Mouse (Mus musculus): ENCODE results near the gene Pars2. TPM values are rescaled to one million over a fixed set of nuclear protein-coding genes. Genes with fewer than 3 reads are reported as not detected.
A peak's percentile ranks its signal among the peaks of the same experiment; 100 is the strongest.

Pars2 gene
- polyA plus RNA-seq, 1 experiment, result 4.0 TPM

GRCm38 (mm10) chr4:106629374-106629773 lies 21.5 kb upstream of the Pars2 start:
- H3K4me3 ChIP-seq (replicated peaks; ENCODE audit: control insufficient read depth, low read depth, low read length), result no peak overlapping the region
- no peaks in the 10 kb centered on the region for H3K4me1 ChIP-seq (ENCODE audit: control insufficient read depth, insufficient read depth, low read length)
- no peak overlapping the region for H3K27ac ChIP-seq (ENCODE audit: control insufficient read depth, insufficient read depth, low read depth, low read length, poor library complexity)
- TF ChIP-seq CTCF (IDR thresholded peaks at IDR 0.05; ENCODE audit: control insufficient read depth, insufficient read depth, low read length) (no peak), POLR2A (IDR thresholded peaks at IDR 0.05; ENCODE audit: borderline replicate concordance, control insufficient read depth, low read depth, low read length) (no peak)
- 64% methylated on average over 5 of the region's 5 CpGs for WGBS

GRCm38 (mm10) chr4:106630333-106631220 lies 20.3 kb upstream of the Pars2 start:
- H3K27ac ChIP-seq (ENCODE audit: control insufficient read depth, insufficient read depth, low read depth, low read length, poor library complexity), result no peak overlapping the region
- WGBS, result 39% methylated on average over 14 of the region's 14 CpGs

DNA sequence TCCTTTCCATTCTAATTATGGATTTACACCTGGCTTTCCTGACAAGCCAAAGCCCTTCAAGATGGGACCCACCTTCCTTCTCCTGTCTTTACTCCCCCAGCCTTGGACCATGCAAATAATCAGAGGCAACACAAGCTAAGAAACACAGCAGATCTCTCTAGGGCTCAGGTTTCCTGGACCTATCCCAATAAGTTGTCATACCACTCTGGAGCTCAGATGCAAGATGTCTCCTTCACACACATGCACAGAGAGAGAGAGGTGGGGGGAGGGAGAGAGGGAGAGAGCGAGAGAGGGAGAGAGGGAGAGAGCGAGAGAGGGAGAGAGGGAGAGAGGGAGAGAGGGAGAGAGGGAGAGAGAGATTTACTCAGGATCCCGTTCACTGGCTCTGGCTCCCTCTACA lies 18.6 kb upstream of the Pars2 start:
- TF ChIP-seq CTCF (IDR thresholded peaks at IDR 0.05; ENCODE audit: control insufficient read depth, insufficient read depth, low read length) (no peak), POLR2A (IDR thresholded peaks at IDR 0.05; ENCODE audit: borderline replicate concordance, control insufficient read depth, low read depth, low read length) (no peak)
- H3K4me3 ChIP-seq (replicated peaks; ENCODE audit: control insufficient read depth, low read depth, low read length), result no peak overlapping the region
- no peaks in the 10 kb centered on the region for H3K4me1 ChIP-seq (ENCODE audit: control insufficient read depth, insufficient read depth, low read length)
- H3K27ac ChIP-seq (ENCODE audit: control insufficient read depth, insufficient read depth, low read depth, low read length, poor library complexity), result no peak overlapping the region
- 65% methylated on average over 1 of the region's 3 CpGs for WGBS

More at GRCm38 (mm10) chr4:106630333-106631220, 20.3 kb upstream of the Pars2 start:
- H3K4me3 ChIP-seq (replicated peaks; ENCODE audit: control insufficient read depth, low read depth, low read length), result no peak overlapping the region
- H3K4me1 ChIP-seq (ENCODE audit: control insufficient read depth, insufficient read depth, low read length), result no peaks in the 10 kb centered on the region
- no peak for TF ChIP-seq POLR2A (IDR thresholded peaks at IDR 0.05; ENCODE audit: borderline replicate concordance, control insufficient read depth, low read depth, low read length)
- TF ChIP-seq CTCF (IDR thresholded peaks at IDR 0.05; ENCODE audit: control insufficient read depth, insufficient read depth, low read length), result 0 out of 2 replicates have a peak, but pooled peaks have one; percentile 8

DNA sequence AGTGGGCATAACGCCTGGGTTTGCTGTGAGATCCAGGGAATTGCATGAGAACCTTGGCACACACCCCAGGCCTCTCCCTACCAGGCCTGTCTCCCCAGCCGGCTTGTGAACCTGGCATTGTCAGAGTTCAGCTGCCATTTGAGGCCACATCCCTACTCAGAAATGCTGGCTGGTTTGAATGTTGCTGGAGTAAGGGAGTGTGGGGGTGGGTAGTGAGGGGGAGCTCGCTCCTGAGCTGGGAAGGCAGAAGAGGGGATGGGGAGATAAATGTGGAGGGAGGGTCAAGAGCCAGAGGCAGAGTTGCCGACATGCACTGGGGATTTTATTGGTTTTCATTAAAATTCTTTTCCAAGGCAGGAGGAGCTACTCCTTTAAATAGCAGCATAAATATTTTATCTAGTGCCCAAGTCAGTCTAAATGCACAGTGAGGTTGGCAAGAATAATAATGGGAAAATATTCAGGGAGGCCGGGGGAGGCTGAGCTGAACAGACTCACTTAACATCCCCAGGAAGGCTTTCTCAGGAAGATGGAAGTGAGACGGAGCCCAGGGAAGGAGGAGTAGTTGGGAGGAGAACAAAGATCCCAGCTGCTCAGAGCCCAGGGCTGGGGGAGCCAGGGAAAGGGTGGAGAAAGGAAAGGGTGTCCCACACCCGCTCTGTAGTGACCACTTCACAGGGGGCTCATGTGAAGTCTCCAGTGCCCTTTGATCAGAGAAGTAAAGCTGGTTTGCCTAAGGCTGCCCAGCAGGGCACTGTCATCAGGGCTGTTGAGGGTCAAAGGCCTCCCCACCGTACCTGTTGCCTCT lies 17.4 kb upstream of the Pars2 start:
- no peak overlapping the region for H3K4me3 ChIP-seq (replicated peaks; ENCODE audit: control insufficient read depth, low read depth, low read length)
- no peak for TF ChIP-seq CTCF (IDR thresholded peaks at IDR 0.05; ENCODE audit: control insufficient read depth, insufficient read depth, low read length)
- TF ChIP-seq POLR2A (IDR thresholded peaks at IDR 0.05; ENCODE audit: borderline replicate concordance, control insufficient read depth, low read depth, low read length), result no peak
- H3K27ac ChIP-seq (ENCODE audit: control insufficient read depth, insufficient read depth, low read depth, low read length, poor library complexity), result no peak overlapping the region
- H3K4me1 ChIP-seq (ENCODE audit: control insufficient read depth, insufficient read depth, low read length), result no peaks in the 10 kb centered on the region
- WGBS, result 67% methylated on average over 8 of the region's 8 CpGs

DNA sequence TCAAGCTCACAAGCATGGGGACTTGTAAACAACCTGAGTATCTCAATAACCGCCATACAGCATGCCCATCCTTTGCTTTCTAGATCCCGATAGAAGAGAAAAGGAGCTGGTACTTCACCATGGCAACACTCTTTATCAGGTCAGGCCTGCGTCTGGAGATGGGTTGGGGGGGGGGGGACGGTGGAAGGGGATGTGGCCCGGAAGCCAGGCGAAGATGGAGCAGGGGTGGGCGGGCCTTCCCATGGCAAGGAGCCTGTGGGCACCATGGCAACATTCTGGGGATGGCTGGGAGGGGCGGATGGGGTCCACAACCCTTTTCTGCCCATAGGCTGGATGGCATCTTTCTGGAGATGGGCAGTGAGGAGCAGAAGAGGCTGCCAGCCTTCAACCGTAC lies 16.8 kb upstream of the Pars2 start:
- Histone ChIP-seq H3K4me3 (replicated peaks; ENCODE audit: control insufficient read depth, low read depth, low read length) (no peak overlapping the region), H3K27ac (ENCODE audit: control insufficient read depth, insufficient read depth, low read depth, low read length, poor library complexity) (no peak overlapping the region), H3K4me1 (ENCODE audit: control insufficient read depth, insufficient read depth, low read length) (no peaks in the 10 kb centered on the region)
- WGBS, result 49% methylated on average over 9 of the region's 9 CpGs
- TF ChIP-seq POLR2A (IDR thresholded peaks at IDR 0.05; ENCODE audit: borderline replicate concordance, control insufficient read depth, low read depth, low read length) (no peak), CTCF (IDR thresholded peaks at IDR 0.05; ENCODE audit: control insufficient read depth, insufficient read depth, low read length) (no peak)

GRCm38 (mm10) chr4:106643483-106644217 lies 7.2 kb upstream of the Pars2 start:
- TF ChIP-seq POLR2A (IDR thresholded peaks at IDR 0.05; ENCODE audit: borderline replicate concordance, control insufficient read depth, low read depth, low read length), result no peak
- Histone ChIP-seq H3K4me3 (replicated peaks; ENCODE audit: control insufficient read depth, low read depth, low read length) (no peak overlapping the region), H3K27ac (ENCODE audit: control insufficient read depth, insufficient read depth, low read depth, low read length, poor library complexity) (no peak overlapping the region), H3K4me1 (ENCODE audit: control insufficient read depth, insufficient read depth, low read length) (no peaks in the 10 kb centered on the region)
- WGBS, result 22% methylated on average over 8 of the region's 8 CpGs

DNA sequence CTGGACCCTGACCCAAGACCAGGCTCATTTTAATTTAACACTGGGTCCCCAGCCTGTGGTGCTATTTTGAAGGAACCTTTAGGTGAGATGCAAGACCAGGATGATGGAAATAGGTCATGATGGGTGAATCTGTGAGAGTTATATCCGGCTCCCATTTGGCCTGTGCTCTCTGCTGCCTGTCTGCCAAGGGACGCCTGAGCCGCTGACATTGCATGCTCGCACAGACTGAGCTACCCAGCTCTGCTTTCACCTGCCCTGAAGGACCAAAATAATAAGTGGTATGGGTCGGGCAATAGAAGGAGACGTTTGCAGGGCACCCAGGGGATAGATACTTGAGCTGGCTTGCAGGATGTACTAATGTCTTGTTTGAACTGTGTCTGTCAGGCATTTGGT lies 6.7 kb upstream of the Pars2 start:
- H3K4me1 ChIP-seq (ENCODE audit: control insufficient read depth, insufficient read depth, low read length), result no peaks in the 10 kb centered on the region
- 76% methylated on average over 6 of the region's 6 CpGs for WGBS
- TF ChIP-seq CTCF (IDR thresholded peaks at IDR 0.05; ENCODE audit: control insufficient read depth, insufficient read depth, low read length) (no peak), POLR2A (IDR thresholded peaks at IDR 0.05; ENCODE audit: borderline replicate concordance, control insufficient read depth, low read depth, low read length) (no peak)
- H3K4me3 ChIP-seq (replicated peaks; ENCODE audit: control insufficient read depth, low read depth, low read length), result no peak overlapping the region
- H3K27ac ChIP-seq (ENCODE audit: control insufficient read depth, insufficient read depth, low read depth, low read length, poor library complexity), result no peak overlapping the region

GRCm38 (mm10) chr4:106645797-106646196 lies 5.1 kb upstream of the Pars2 start:
- WGBS, result 69% methylated on average over 5 of the region's 5 CpGs
- H3K27ac ChIP-seq (ENCODE audit: control insufficient read depth, insufficient read depth, low read depth, low read length, poor library complexity), result no peak overlapping the region
- no peaks in the 10 kb centered on the region for H3K4me1 ChIP-seq (ENCODE audit: control insufficient read depth, insufficient read depth, low read length)
- TF ChIP-seq POLR2A (IDR thresholded peaks at IDR 0.05; ENCODE audit: borderline replicate concordance, control insufficient read depth, low read depth, low read length) (no peak), CTCF (IDR thresholded peaks at IDR 0.05; ENCODE audit: control insufficient read depth, insufficient read depth, low read length) (no peak)
- no peak overlapping the region for H3K4me3 ChIP-seq (replicated peaks; ENCODE audit: control insufficient read depth, low read depth, low read length)

Data from bone marrow, adult 2 months (tissue).